Mouse (Mus musculus) layer of hippocampus, adult 8-10 months (tissue): ENCODE measurements at regions not wholly inside any gene's neighbourhood (a gene's known extent, or its start where the extent isn't known, plus 50 kb on each side); places are given as distances from the start of the nearest gene placed in this dataset.

Experiments used
- DNase-seq, 2 experiments: peaks; one replicate each; pipeline ENCODE4 v3.0.0; 2022; ENCODE audit warnings: low spot score in 2 of 2

GRCm38 (mm10) chr10:17352202-17352994 lies 370.6 kb upstream of the Cited2 start:
- DNase-seq: no peak

- DNase-seq: no peak
Measured at GRCm38 (mm10) chr10:17355476-17355875, 367.5 kb upstream of the Cited2 start.

- DNase-seq: no peak
Measured at GRCm38 (mm10) chr10:17356041-17356440, 367.0 kb upstream of the Cited2 start.

GRCm38 (mm10) chr10:17362643-17363042 lies 360.4 kb upstream of the Cited2 start:
- no peak for DNase-seq

GRCm38 (mm10) chr10:17366042-17366740 lies 356.8 kb upstream of the Cited2 start:
- no peak for DNase-seq

GRCm38 (mm10) chr10:17367026-17367425 lies 356.0 kb upstream of the Cited2 start:
- DNase-seq: peak in 1 of 2 experiments; percentile 8

- DNase-seq: no peak
Measured at GRCm38 (mm10) chr10:17367430-17367829, 355.6 kb upstream of the Cited2 start.

GRCm38 (mm10) chr10:17368636-17369035 lies 354.4 kb upstream of the Cited2 start:
- DNase-seq: no peak

- DNase-seq: no peak
Measured at GRCm38 (mm10) chr10:17372905-17373304, 350.1 kb upstream of the Cited2 start.

- no peak for DNase-seq
Measured at GRCm38 (mm10) chr10:17374047-17374446, 349.0 kb upstream of the Cited2 start.

- DNase-seq: no peak
Measured at GRCm38 (mm10) chr10:17382990-17383389, 340.0 kb upstream of the Cited2 start.

GRCm38 (mm10) chr10:17385181-17385580 lies 337.8 kb upstream of the Cited2 start:
- no peak for DNase-seq

- DNase-seq: no peak
Measured at GRCm38 (mm10) chr10:17387296-17387695, 335.7 kb upstream of the Cited2 start.

GRCm38 (mm10) chr10:17395495-17396224 lies 327.4 kb upstream of the Cited2 start:
- DNase-seq: no peak

GRCm38 (mm10) chr10:17403899-17404298 lies 319.1 kb upstream of the Cited2 start:
- no peak for DNase-seq

GRCm38 (mm10) chr10:17407854-17408606 lies 315.0 kb upstream of the Cited2 start:
- no peak for DNase-seq

- DNase-seq: no peak
Measured at GRCm38 (mm10) chr10:17408781-17409180, 314.2 kb upstream of the Cited2 start.

GRCm38 (mm10) chr10:17411300-17411987 lies 311.6 kb upstream of the Cited2 start:
- DNase-seq: no peak

- no peak for DNase-seq
Measured at GRCm38 (mm10) chr10:17415112-17415511, 307.9 kb upstream of the Cited2 start.

GRCm38 (mm10) chr10:17416121-17416520 lies 306.9 kb upstream of the Cited2 start:
- DNase-seq: no peak

- DNase-seq: no peak
Measured at GRCm38 (mm10) chr10:17417394-17417793, 305.6 kb upstream of the Cited2 start.
